Mouse (Mus musculus): Measurements from ENCODE around the gene Rtp1. TPM values are rescaled to one million over a fixed set of nuclear protein-coding genes. Genes with fewer than 3 reads are reported as not detected.

The Rtp1 gene
- polyA plus RNA-seq, 1 experiment from 2014 or later, result not detected

DNA sequence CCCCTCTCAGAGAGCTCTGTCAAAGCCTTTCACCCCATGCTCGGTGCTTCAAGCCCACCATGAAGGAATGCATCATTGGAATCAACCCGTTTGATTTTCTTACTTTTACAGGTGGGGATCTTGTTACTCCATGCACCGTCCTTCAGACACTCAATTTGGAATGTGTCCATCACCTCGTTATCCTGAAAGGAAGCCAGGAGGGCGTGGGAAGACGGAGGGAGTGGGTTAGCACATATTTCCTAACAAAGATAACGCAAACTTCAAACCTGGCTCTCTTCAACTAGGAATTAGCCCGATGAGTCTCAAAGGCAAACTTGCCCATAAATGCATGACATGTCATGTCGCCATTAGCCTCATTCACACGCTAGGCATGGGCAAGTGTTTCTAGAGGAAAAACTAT, 54.4 kb downstream of the Rtp1 start:
- H3K27me3 ChIP-seq (replicated peaks), result peaks cover 35% of the 10 kb centered on the region
- H3K9me3 ChIP-seq (replicated peaks), result no peaks in the 10 kb centered on the region
- WGBS, result 63% methylated on average over 10 of the region's 10 CpGs
- no peak overlapping the region for H3K27ac ChIP-seq (ENCODE audit: poor library complexity, severe bottlenecking)
- no peak overlapping the region for H3K4me2 ChIP-seq
- no peak overlapping the region for H3K9ac ChIP-seq
- H3K4me1 ChIP-seq (replicated peaks), result 0 out of 2 replicates have a peak, but pooled peaks cover 5% of the 10 kb centered on the region
- H3K36me3 ChIP-seq, result no peaks in the 10 kb centered on the region
- no peak overlapping the region for H3K4me3 ChIP-seq
- ATAC-seq (ENCODE audit: insufficient number of reproducible peaks, low FRiP score), result no peak

Other genes starting within 250 kb of the Rtp1 start
- 18.9 and 21.9 TPM in 2 replicates for gene St6gal1, start 204.4 kb upstream of the Rtp1 start, polyA plus RNA-seq (2016; fragmentation: Nextera tagmentation; extraction: Ambion mirVana)
- gene Rtp4, start 91.2 kb downstream of the Rtp1 start, polyA plus RNA-seq (2016; fragmentation: Nextera tagmentation; extraction: Ambion mirVana), result 7.4 and 8.0 TPM in 2 replicates
- 12.4 and 14.5 TPM in 2 replicates for gene Masp1, start 91.7 kb downstream of the Rtp1 start, polyA plus RNA-seq (2016; fragmentation: Nextera tagmentation; extraction: Ambion mirVana)